Mouse (Mus musculus) lung, postnatal 0 days (tissue): ENCODE measurements at regions not wholly inside any gene's neighbourhood (a gene's known extent, or its start where the extent isn't known, plus 50 kb on each side); places are given as distances from the start of the nearest gene placed in this dataset.

Source experiments
- CTCF ChIP-seq: IDR thresholded peaks from 2 replicates; pipeline ENCODE4 v1.5.1; 2016; ENCODE audit warnings: antibody characterized with exemption, mild to moderate bottlenecking
- EP300 ChIP-seq: IDR thresholded peaks from 2 replicates; pipeline ENCODE4 v1.6.1; 2016; ENCODE audit warnings: antibody characterized with exemption, mild to moderate bottlenecking, control low read depth

DNA sequence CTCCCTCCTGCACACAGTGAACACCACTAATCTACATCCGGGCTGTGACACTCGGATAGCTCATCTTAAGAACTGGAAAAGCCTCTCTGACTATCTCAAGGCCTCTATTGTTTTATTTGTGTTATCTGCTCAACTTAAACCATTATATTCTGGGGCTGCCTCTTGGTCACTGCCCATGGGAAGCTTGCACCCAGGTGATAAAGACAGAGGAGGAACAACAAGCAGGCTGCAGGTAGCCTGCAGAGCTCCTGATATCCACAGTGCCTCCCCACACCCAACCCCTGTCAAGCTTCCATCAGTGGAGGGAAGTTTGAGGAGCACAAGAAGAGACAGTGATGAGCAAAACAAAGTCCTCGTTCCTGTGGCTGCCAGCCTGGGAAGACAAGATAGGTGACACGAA lies 467.0 kb upstream of the Smim15 start:
- TF ChIP-seq CTCF (no peak), EP300 (no peak)
